Mouse (Mus musculus) heart, adult 2 months (tissue): ENCODE measurements around the gene Axin1.

Experiments
- CTCF ChIP-seq: fragments of 200-600 bp; IDR thresholded peaks from 2 replicates; pipeline ENCODE4 v1.8.1; 2022; ENCODE audit warnings: antibody characterized with exemption, mild to moderate bottlenecking, moderate library complexity
- EP300 ChIP-seq: fragments of 200-500 bp; IDR thresholded peaks from 2 replicates; pipeline ENCODE4 v1.6.1; 2011; ENCODE audit warnings: low read depth, low read length, control low read depth; ENCODE audit not compliant: insufficient read depth
- POLR2A ChIP-seq: fragments of 200-500 bp; IDR thresholded peaks from 2 replicates; pipeline ENCODE4 v1.6.1; 2011; ENCODE audit warnings: mild to moderate bottlenecking, low read depth, low read length, control low read depth; ENCODE audit not compliant: insufficient read depth

DNA sequence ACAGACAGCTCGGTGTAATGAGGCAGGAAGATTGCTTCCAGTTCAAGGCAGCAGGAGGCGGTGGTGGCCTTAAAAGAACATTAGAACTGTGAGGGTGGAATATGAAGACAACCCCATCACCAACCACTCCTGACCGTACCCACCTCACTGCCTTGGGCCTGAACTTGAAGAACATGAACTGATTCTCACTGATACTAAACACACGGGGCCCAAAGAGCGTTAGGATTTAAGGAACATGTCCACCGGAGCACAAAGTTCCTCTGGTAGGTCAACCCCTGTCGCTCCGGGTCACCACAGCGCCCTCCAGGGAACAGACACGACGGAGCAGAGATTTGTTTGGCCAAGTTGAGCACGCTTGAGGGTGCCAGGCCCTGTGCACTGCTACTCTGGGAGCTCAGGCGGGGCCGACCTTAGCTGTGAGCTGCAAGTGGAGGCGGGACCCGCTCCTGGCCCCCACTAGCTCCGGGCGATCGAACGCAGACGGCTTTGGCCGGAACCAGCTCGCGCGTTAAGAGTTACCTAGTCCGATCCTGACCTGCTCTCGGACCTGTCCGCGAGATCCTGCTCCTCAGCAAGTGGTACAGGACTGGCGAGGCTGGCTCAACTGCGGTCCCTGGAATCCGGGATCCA lies 105.1 kb downstream of the Axin1 start:
- TF ChIP-seq CTCF (peak; percentile 53), EP300 (no peak), POLR2A (no peak)
